Mouse (Mus musculus) myocyte (in vitro differentiated cells): ENCODE measurements around the gene Plk1. TPM values are rescaled to one million over a fixed set of nuclear protein-coding genes. Genes with fewer than 3 reads are reported as not detected.

ENCODE experiments used
- H3K27me3 ChIP-seq: one replicate; pipeline ENCODE4 v1.6.1; 2011; ENCODE audit not compliant: control insufficient read depth, insufficient read depth, insufficient read length
- H3K36me3 ChIP-seq: one replicate; pipeline ENCODE4 v1.6.1; 2011; ENCODE audit not compliant: control insufficient read depth, insufficient read depth
- H3K4me2 ChIP-seq: one replicate; pipeline ENCODE4 v1.6.1; 2011; ENCODE audit warnings: low read depth, control low read depth
- H3K4me3 ChIP-seq: one replicate; pipeline ENCODE4 v1.5.1; 2011; ENCODE audit warnings: mild to moderate bottlenecking, control low read depth, moderate library complexity
- H3K79me2 ChIP-seq: one replicate; pipeline ENCODE4 v1.6.1; 2011; ENCODE audit not compliant: control insufficient read depth, insufficient read depth
- H3ac ChIP-seq: one replicate; pipeline ENCODE4 v1.6.1; 2011; ENCODE audit not compliant: control insufficient read depth, insufficient read length
- CEBPB ChIP-seq: IDR thresholded peaks from 2 replicates; pipeline ENCODE4 v1.6.1; 2011; ENCODE audit warnings: mild to moderate bottlenecking, moderate library complexity; ENCODE audit not compliant: poor library complexity, insufficient read depth, severe bottlenecking
- E2F4 ChIP-seq: IDR thresholded peaks from one replicate; pipeline ENCODE4 v1.6.1; 2011; ENCODE audit warnings: mild to moderate bottlenecking, control low read depth, moderate library complexity; ENCODE audit not compliant: insufficient read depth
- MAX ChIP-seq: IDR thresholded peaks from one replicate; pipeline ENCODE4 v1.6.1; 2011; ENCODE audit warnings: low read depth, mild to moderate bottlenecking, control low read depth
- MYOD1 ChIP-seq, 3 experiments: IDR thresholded peaks; one replicate each; pipeline ENCODE4 v1.6.1; 2011; ENCODE audit warnings: control low read depth in 2 of 3, low read depth in 2 of 3, mild to moderate bottlenecking in 2 of 3, moderate library complexity in 1 of 3; ENCODE audit not compliant: insufficient read length in 2 of 3, control insufficient read depth in 1 of 3
- MYOG ChIP-seq, 3 experiments: IDR thresholded peaks; one replicate each; pipeline ENCODE4 v1.6.1; 2011; ENCODE audit warnings: control low read depth in 2 of 3, low read depth in 2 of 3, mild to moderate bottlenecking in 2 of 3; ENCODE audit not compliant: insufficient read length in 2 of 3, control insufficient read depth in 1 of 3, insufficient read depth in 1 of 3
- POLR2A ChIP-seq: IDR thresholded peaks from one replicate; pipeline ENCODE4 v1.6.1; 2011; ENCODE audit warnings: low read depth, mild to moderate bottlenecking, control low read depth, moderate library complexity; ENCODE audit not compliant: insufficient read length
- POLR2AphosphoS2 ChIP-seq: IDR thresholded peaks from one replicate; pipeline ENCODE4 v1.6.1; 2011; ENCODE audit warnings: low read depth, control low read depth; ENCODE audit not compliant: insufficient read length
- REST ChIP-seq: IDR thresholded peaks from one replicate; pipeline ENCODE4 v1.6.1; 2011; ENCODE audit warnings: mild to moderate bottlenecking, control low read depth, moderate library complexity; ENCODE audit not compliant: insufficient read depth, insufficient read length
- SRF ChIP-seq: IDR thresholded peaks from one replicate; pipeline ENCODE4 v1.6.1; 2011; ENCODE audit warnings: low read depth; ENCODE audit not compliant: control insufficient read depth, insufficient read length
- TCF12 ChIP-seq: IDR thresholded peaks from one replicate; pipeline ENCODE4 v1.6.1; 2011; ENCODE audit warnings: mild to moderate bottlenecking, control low read depth; ENCODE audit not compliant: poor library complexity, insufficient read depth, severe bottlenecking
- TCF3 ChIP-seq: IDR thresholded peaks from one replicate; pipeline ENCODE4 v1.6.1; 2011; ENCODE audit warnings: low read depth, control low read depth; ENCODE audit not compliant: insufficient read length
- USF1 ChIP-seq: IDR thresholded peaks from one replicate; pipeline ENCODE4 v1.6.1; 2011; ENCODE audit warnings: low read depth, mild to moderate bottlenecking, control low read depth, moderate library complexity
- polyA plus RNA-seq: library from polyadenylated mRNA; unstranded; fragments of >200 nt; fragmentation: generic; extraction: Trizol; gene quantifications from one replicate; pipeline ENCODE4 v1.2.1, GENCODE M21; 2012; ENCODE audit warnings: missing spikeins

Plk1 gene
- polyA plus RNA-seq, 1 experiment, result 57.8 TPM

DNA sequence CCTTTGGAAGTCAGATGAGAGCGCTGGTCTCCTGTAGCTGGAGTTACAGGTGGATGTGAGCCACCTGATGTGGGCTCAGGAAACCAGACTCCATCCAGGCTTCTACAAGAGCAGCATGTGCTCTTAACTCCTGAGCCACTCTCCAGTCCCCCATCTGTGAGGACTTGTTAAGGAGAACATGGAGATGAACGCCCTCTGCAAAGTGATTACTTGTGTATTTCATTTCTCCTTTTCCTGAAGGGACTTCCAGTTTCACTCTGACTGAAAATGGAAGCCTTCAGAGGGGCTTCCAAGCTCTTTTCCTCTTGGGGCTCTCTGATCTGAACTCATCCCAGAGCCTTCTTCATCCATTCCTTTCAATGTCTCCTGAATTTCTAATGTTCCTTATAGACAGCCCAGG lies 46.9 kb downstream of the Plk1 start:
- H3ac ChIP-seq, result no peak overlapping the region
- H3K36me3 ChIP-seq, result no peaks in the 10 kb centered on the region
- H3K4me2 ChIP-seq, result no peak overlapping the region
- no peaks in the 10 kb centered on the region for H3K79me2 ChIP-seq
- peaks cover 40% of the 10 kb centered on the region for H3K27me3 ChIP-seq
- no peak for TF ChIP-seq POLR2AphosphoS2
- TF ChIP-seq MYOD1 (IDR thresholded peaks at IDR 0.05; ENCODE audit: control insufficient read depth in 1 of 3, insufficient read length in 2 of 3, low read depth in 2 of 3), result no peak
- no peak for TF ChIP-seq MYOG (IDR thresholded peaks at IDR 0.05; ENCODE audit: control insufficient read depth in 1 of 3, insufficient read depth in 1 of 3, insufficient read length in 2 of 3, low read depth in 2 of 3)
- no peak overlapping the region for H3K4me3 ChIP-seq

DNA sequence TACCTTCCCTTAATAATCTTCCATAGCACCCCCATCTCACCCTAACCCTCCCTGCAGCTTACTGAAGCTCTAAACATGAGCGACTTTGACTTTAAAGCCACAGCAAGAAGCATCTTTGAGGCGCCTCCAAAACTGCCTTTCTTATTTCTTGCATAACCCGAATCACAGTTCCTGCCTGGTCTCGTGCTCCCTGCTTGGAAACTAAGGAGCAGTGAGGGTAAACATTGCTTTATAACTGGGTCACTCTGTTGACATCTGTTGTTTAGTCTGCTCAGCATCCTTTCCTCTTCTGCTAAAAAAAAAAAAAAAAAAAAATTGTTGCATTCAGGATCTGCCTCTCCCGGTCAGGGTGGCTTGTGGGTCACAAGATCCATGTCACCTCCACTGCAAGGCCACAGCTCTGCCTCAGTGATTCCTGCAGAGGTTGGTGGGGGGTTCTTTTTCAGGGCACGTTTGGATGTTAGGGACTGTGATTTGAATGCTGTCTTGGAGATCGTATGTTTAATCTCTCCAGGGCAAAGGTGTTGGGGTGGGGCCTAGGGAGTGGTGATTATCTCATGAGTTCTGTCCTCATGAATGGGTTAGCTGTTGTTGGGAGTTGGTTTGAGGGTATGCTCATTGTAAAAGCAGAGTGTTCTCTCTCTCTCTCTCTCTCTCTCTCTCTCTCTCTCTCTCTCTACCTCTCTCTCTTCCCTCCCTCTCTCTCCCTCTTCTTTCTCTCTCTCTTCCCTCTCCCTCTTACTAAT lies 49.2 kb downstream of the Plk1 start:
- TF ChIP-seq USF1 (no peak), POLR2AphosphoS2 (no peak), MYOG (IDR thresholded peaks at IDR 0.05; ENCODE audit: control insufficient read depth in 1 of 3, insufficient read depth in 1 of 3, insufficient read length in 2 of 3, low read depth in 2 of 3) (no peak), CEBPB (no peak), MYOD1 (IDR thresholded peaks at IDR 0.05; ENCODE audit: control insufficient read depth in 1 of 3, insufficient read length in 2 of 3, low read depth in 2 of 3) (no peak), POLR2A (no peak), TCF12 (no peak), MAX (no peak), E2F4 (no peak), REST (no peak), SRF (no peak), TCF3 (no peak)
- H3K36me3 ChIP-seq, result no peaks in the 10 kb centered on the region
- H3K79me2 ChIP-seq, result no peaks in the 10 kb centered on the region
- H3K4me3 ChIP-seq, result no peak overlapping the region
- no peak overlapping the region for H3ac ChIP-seq
- H3K27me3 ChIP-seq, result peaks cover 33% of the 10 kb centered on the region
- H3K4me2 ChIP-seq, result no peak overlapping the region

DNA sequence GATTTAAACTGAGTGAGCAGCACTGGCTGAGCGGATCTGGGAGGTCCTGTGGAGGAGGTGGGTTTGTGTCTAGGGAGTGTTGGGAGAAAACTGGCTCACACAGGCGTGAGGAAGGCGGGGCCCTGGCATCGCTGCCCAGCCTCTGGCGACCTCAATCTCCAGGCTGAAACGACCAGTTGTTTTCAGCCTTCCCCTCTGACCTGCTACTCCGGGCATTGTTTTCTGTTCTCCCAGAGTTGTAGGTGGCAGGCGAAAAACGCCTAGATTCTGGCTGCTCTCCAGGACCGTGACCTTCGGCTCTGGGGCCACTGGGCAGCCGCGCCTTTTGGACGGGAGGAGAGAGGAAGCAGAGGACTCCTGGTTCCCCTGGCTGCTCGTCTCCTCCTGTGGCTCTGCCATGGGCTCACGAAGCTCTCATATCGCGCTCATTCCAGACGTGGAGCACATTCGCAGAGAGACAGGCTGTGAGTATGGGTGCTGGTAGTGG lies 60.1 kb downstream of the Plk1 start, which contains the start of gene Chp2:
TSS of gene Chp2 (plus strand) at position 182 of the 487 bp plus-strand sequence.
- H3K4me2 ChIP-seq, result peak within 1 kb of the TSS; percentile 24
- no peak within 1 kb of the TSS for H3K4me3 ChIP-seq
- H3K36me3 ChIP-seq, result no peaks in the 10 kb centered on the region
- H3K79me2 ChIP-seq, result no peaks in the 10 kb centered on the region
- no peak within 1 kb of the TSS for H3ac ChIP-seq
- peaks cover 17% of the 10 kb centered on the region for H3K27me3 ChIP-seq
- no peak for TF ChIP-seq E2F4
- TF ChIP-seq TCF3, result no peak
- no peak for TF ChIP-seq SRF
- no peak for TF ChIP-seq MYOD1 (IDR thresholded peaks at IDR 0.05; ENCODE audit: control insufficient read depth in 1 of 3, insufficient read length in 2 of 3, low read depth in 2 of 3)
- no peak for TF ChIP-seq POLR2AphosphoS2
- TF ChIP-seq MAX, result no peak
- TF ChIP-seq POLR2A, result no peak
- TF ChIP-seq REST, result no peak
- TF ChIP-seq CEBPB, result no peak
- TF ChIP-seq USF1, result no peak
- no peak for TF ChIP-seq TCF12
- no peak for TF ChIP-seq MYOG (IDR thresholded peaks at IDR 0.05; ENCODE audit: control insufficient read depth in 1 of 3, insufficient read depth in 1 of 3, insufficient read length in 2 of 3, low read depth in 2 of 3)

Other genes with a start within 250 kb of the Plk1 start
- gene Cog7, start 177.7 kb upstream of the Plk1 start, polyA plus RNA-seq, result 15.2 TPM
- 63.9 TPM for gene Gga2, start 138.2 kb upstream of the Plk1 start, polyA plus RNA-seq
- gene Ubfd1, start 92.3 kb upstream of the Plk1 start, polyA plus RNA-seq, result 19.9 TPM
- 10.8 TPM for gene Ears2, start 92.2 kb upstream of the Plk1 start, polyA plus RNA-seq
- 729 TPM for gene Ndufab1, start 57.6 kb upstream of the Plk1 start, polyA plus RNA-seq
- 0.48 TPM for gene Palb2, start 26.5 kb upstream of the Plk1 start, polyA plus RNA-seq
- gene Dctn5, start 26.4 kb upstream of the Plk1 start, polyA plus RNA-seq, result 53.3 TPM
- gene Ern2, start 26.8 kb downstream of the Plk1 start, polyA plus RNA-seq, result not detected
- not detected for gene Chp2, start 60.1 kb downstream of the Plk1 start, polyA plus RNA-seq
- 2.2 TPM for gene Prkcb, start 129.3 kb downstream of the Plk1 start, polyA plus RNA-seq